Mouse (Mus musculus): ENCODE measurements around the gene Spata5. TPM values are rescaled to one million over a fixed set of nuclear protein-coding genes. Genes with fewer than 3 reads are reported as not detected.

The Spata5 gene
- polyA plus RNA-seq (2012; rRNA removed) = 5.7 and 9.6 TPM in 2 replicates
- 39.9 and 40.2 TPM in 2 replicates for polyA plus RNA-seq (2014; fragmentation: Nextera tagmentation; extraction: Ambion mirVana)

GRCm38 (mm10) chr3:37419458-37419991 is at the start of gene Spata5:
Spata5 (plus strand) TSS chr3:37419896.
- peak; percentile 99 for DNase-seq (ENCODE audit: low spot score)
- peak within 1 kb of the TSS; percentile 82 for H3K9ac ChIP-seq (ENCODE audit: low read depth, low read length, severe bottlenecking)
- ATAC-seq (ENCODE audit: low FRiP score, low read depth) = peak; percentile 93
- TF ChIP-seq POLR2A (IDR thresholded peaks at IDR 0.05; ENCODE audit: borderline replicate concordance, extremely low read depth, insufficient read depth, insufficient read length) = peak; percentile 73; the same call in 1 of the 2 replicates
- no peaks in the 10 kb centered on the region for H3K9me3 ChIP-seq (ENCODE audit: control insufficient read depth, low read length)
- peaks cover 11% of the 10 kb centered on the region for H3K4me1 ChIP-seq (ENCODE audit: control insufficient read depth, insufficient read depth, low read length)
- peak within 1 kb of the TSS; percentile 83 for H3K4me2 ChIP-seq (replicated peaks; ENCODE audit: low read depth, low read length, severe bottlenecking)
- H3K27ac ChIP-seq (replicated peaks; ENCODE audit: low read depth, low read length) = peak within 1 kb of the TSS; percentile 88
- H3K27me3 ChIP-seq (ENCODE audit: control insufficient read depth, insufficient read depth, low read length) = no peaks in the 10 kb centered on the region
- H3K36me3 ChIP-seq (ENCODE audit: control insufficient read depth, insufficient read depth, low read length) = no peaks in the 10 kb centered on the region
- peak within 1 kb of the TSS; percentile 94 for H3K4me3 ChIP-seq (replicated peaks; ENCODE audit: low read length)
- WGBS = 2% methylated on average over 36 of the region's 50 CpGs

- DNase-seq (ENCODE audit: low spot score) = no peak
- no peaks in the 10 kb centered on the region for H3K27me3 ChIP-seq (ENCODE audit: control insufficient read depth, insufficient read depth, low read length)
- H3K4me3 ChIP-seq (replicated peaks; ENCODE audit: low read length) = no peak overlapping the region
- H3K4me1 ChIP-seq (ENCODE audit: control insufficient read depth, insufficient read depth, low read length) = peaks cover 15% of the 10 kb centered on the region
- TF ChIP-seq POLR2A (IDR thresholded peaks at IDR 0.05; ENCODE audit: borderline replicate concordance, extremely low read depth, insufficient read depth, insufficient read length) = no peak
- 0 out of 2 replicates have a peak, but pooled peaks have one; percentile 26 for ATAC-seq (ENCODE audit: low FRiP score, low read depth)
- no peak overlapping the region for H3K9ac ChIP-seq (ENCODE audit: low read depth, low read length, severe bottlenecking)
- no peaks in the 10 kb centered on the region for H3K36me3 ChIP-seq (ENCODE audit: control insufficient read depth, insufficient read depth, low read length)
- H3K9me3 ChIP-seq (ENCODE audit: control insufficient read depth, low read length) = no peaks in the 10 kb centered on the region
- H3K4me2 ChIP-seq (replicated peaks; ENCODE audit: low read depth, low read length, severe bottlenecking) = no peak overlapping the region
- H3K27ac ChIP-seq (replicated peaks; ENCODE audit: low read depth, low read length) = no peak overlapping the region
- 46% methylated on average over 4 of the region's 4 CpGs for WGBS
Measured at GRCm38 (mm10) chr3:37370407-37370806, 49.3 kb upstream of the Spata5 start.

- Histone ChIP-seq H3K4me1 (ENCODE audit: control insufficient read depth, insufficient read depth, low read length) (peaks cover 25% of the 10 kb centered on the region), H3K4me3 (replicated peaks; ENCODE audit: low read length) (no peak overlapping the region), H3K27ac (replicated peaks; ENCODE audit: low read depth, low read length) (peak overlapping the region; percentile 38; the same call in 1 of the 2 replicates), H3K9me3 (ENCODE audit: control insufficient read depth, low read length) (no peaks in the 10 kb centered on the region), H3K27me3 (ENCODE audit: control insufficient read depth, insufficient read depth, low read length) (no peaks in the 10 kb centered on the region), H3K9ac (ENCODE audit: low read depth, low read length, severe bottlenecking) (no peak overlapping the region), H3K4me2 (replicated peaks; ENCODE audit: low read depth, low read length, severe bottlenecking) (peak overlapping the region; percentile 7; the same call in 1 of the 2 replicates), H3K36me3 (ENCODE audit: control insufficient read depth, insufficient read depth, low read length) (no peaks in the 10 kb centered on the region)
- ATAC-seq (ENCODE audit: low FRiP score, low read depth) = 0 out of 2 replicates have a peak, but pooled peaks have one; percentile 27
- 59% methylated on average over 11 of the region's 11 CpGs for WGBS
- TF ChIP-seq POLR2A (IDR thresholded peaks at IDR 0.05; ENCODE audit: borderline replicate concordance, extremely low read depth, insufficient read depth, insufficient read length) = no peak
- DNase-seq (ENCODE audit: low spot score) = peak; percentile 15
Measured at GRCm38 (mm10) chr3:37373712-37374111, 46.0 kb upstream of the Spata5 start.

- WGBS = 71% methylated on average over 6 of the region's 6 CpGs
- TF ChIP-seq POLR2A (IDR thresholded peaks at IDR 0.05; ENCODE audit: borderline replicate concordance, extremely low read depth, insufficient read depth, insufficient read length) = no peak
- Histone ChIP-seq H3K4me2 (replicated peaks; ENCODE audit: low read depth, low read length, severe bottlenecking) (no peak overlapping the region), H3K9me3 (ENCODE audit: control insufficient read depth, low read length) (no peaks in the 10 kb centered on the region), H3K4me1 (ENCODE audit: control insufficient read depth, insufficient read depth, low read length) (peaks cover 50% of the 10 kb centered on the region), H3K36me3 (ENCODE audit: control insufficient read depth, insufficient read depth, low read length) (no peaks in the 10 kb centered on the region), H3K27me3 (ENCODE audit: control insufficient read depth, insufficient read depth, low read length) (no peaks in the 10 kb centered on the region), H3K4me3 (replicated peaks; ENCODE audit: low read length) (no peak overlapping the region), H3K27ac (replicated peaks; ENCODE audit: low read depth, low read length) (0 out of 2 replicates have a peak overlapping the region, but pooled peaks have one; percentile 38), H3K9ac (ENCODE audit: low read depth, low read length, severe bottlenecking) (no peak overlapping the region)
- DNase-seq (ENCODE audit: low spot score) (no peak), ATAC-seq (ENCODE audit: low FRiP score, low read depth) (no peak)
Measured at GRCm38 (mm10) chr3:37377926-37378325, 41.8 kb upstream of the Spata5 start.

- Histone ChIP-seq H3K9ac (ENCODE audit: low read depth, low read length, severe bottlenecking) (no peak overlapping the region), H3K27me3 (ENCODE audit: control insufficient read depth, insufficient read depth, low read length) (no peaks in the 10 kb centered on the region), H3K36me3 (ENCODE audit: control insufficient read depth, insufficient read depth, low read length) (no peaks in the 10 kb centered on the region), H3K4me3 (replicated peaks; ENCODE audit: low read length) (no peak overlapping the region), H3K4me1 (ENCODE audit: control insufficient read depth, insufficient read depth, low read length) (peaks cover 51% of the 10 kb centered on the region), H3K9me3 (ENCODE audit: control insufficient read depth, low read length) (no peaks in the 10 kb centered on the region), H3K4me2 (replicated peaks; ENCODE audit: low read depth, low read length, severe bottlenecking) (no peak overlapping the region), H3K27ac (replicated peaks; ENCODE audit: low read depth, low read length) (0 out of 2 replicates have a peak overlapping the region, but pooled peaks have one; percentile 38)
- peak; percentile 47 for DNase-seq (ENCODE audit: low spot score)
- peak; percentile 35; the same call in 1 of the 2 replicates for ATAC-seq (ENCODE audit: low FRiP score, low read depth)
- WGBS = 59% methylated on average over 6 of the region's 6 CpGs
- TF ChIP-seq POLR2A (IDR thresholded peaks at IDR 0.05; ENCODE audit: borderline replicate concordance, extremely low read depth, insufficient read depth, insufficient read length) = no peak
Measured at GRCm38 (mm10) chr3:37378412-37378811, 41.3 kb upstream of the Spata5 start.
